Mouse (Mus musculus) cerebellum, adult (tissue): ENCODE measurements around the gene Gm10197.
"Not testable (repeated sequence)": the region's sequence is repeated elsewhere in the genome, so short reads cannot be mapped to it uniquely, and the experiment has no call there.

Source experiments
- ATAC-seq: cut with Nextera tagmentation; 2 replicates; pipeline ENCODE4 v1.9.2; 2017; ENCODE audit warnings: mild to moderate bottlenecking, moderate library complexity, mixed read lengths; ENCODE audit not compliant: insufficient number of reproducible peaks, low FRiP score, low TSS enrichment

The Gm10197 gene

GRCm38 (mm10) chr19:53394956-53395355 lies 23.4 kb upstream of the Gm10197 start:
- ATAC-seq: not testable (repeated sequence)

GRCm38 (mm10) chr19:53394552-53394951 lies 23.0 kb upstream of the Gm10197 start:
- no peak for ATAC-seq

GRCm38 (mm10) chr19:53393646-53394045 lies 22.1 kb upstream of the Gm10197 start:
- no peak for ATAC-seq

- ATAC-seq: no peak
Measured at GRCm38 (mm10) chr19:53392781-53393343, 21.3 kb upstream of the Gm10197 start.

GRCm38 (mm10) chr19:53391787-53392186 lies 20.2 kb upstream of the Gm10197 start:
- no peak for ATAC-seq

- no peak for ATAC-seq
Measured at GRCm38 (mm10) chr19:53391386-53391785, 19.8 kb upstream of the Gm10197 start.

- ATAC-seq: peak; percentile 95
Measured at GRCm38 (mm10) chr19:53390495-53391007, 19.0 kb upstream of the Gm10197 start, which contains the start of gene Smndc1. Smndc1 (minus strand) TSS chr19:53390578.

GRCm38 (mm10) chr19:53389851-53390431 lies 18.4 kb upstream of the Gm10197 start:
- ATAC-seq: peak; percentile 49

- ATAC-seq: no peak
Measured at GRCm38 (mm10) chr19:53389417-53389816, 17.9 kb upstream of the Gm10197 start.

- ATAC-seq: no peak
Measured at GRCm38 (mm10) chr19:53383336-53383735, 11.8 kb upstream of the Gm10197 start.

GRCm38 (mm10) chr19:53378421-53378820 lies 6.9 kb upstream of the Gm10197 start:
- ATAC-seq: no peak

GRCm38 (mm10) chr19:53377652-53378051 lies 6.1 kb upstream of the Gm10197 start:
- no peak for ATAC-seq

GRCm38 (mm10) chr19:53375816-53376215 lies 4.2 kb upstream of the Gm10197 start:
- no peak for ATAC-seq

- no peak for ATAC-seq
Measured at GRCm38 (mm10) chr19:53375299-53375698, 3.7 kb upstream of the Gm10197 start.

GRCm38 (mm10) chr19:53373570-53373969 lies 2.0 kb upstream of the Gm10197 start:
- ATAC-seq: no peak

- peak; percentile 36; the same call in 1 of the 2 replicates for ATAC-seq
Measured at GRCm38 (mm10) chr19:53370233-53370632, 1.3 kb downstream of the Gm10197 start.

GRCm38 (mm10) chr19:53369469-53370043 lies 2.0 kb downstream of the Gm10197 start:
- peak; percentile 22; the same call in 1 of the 2 replicates for ATAC-seq

- ATAC-seq: no peak
Measured at GRCm38 (mm10) chr19:53366881-53367280, 4.7 kb downstream of the Gm10197 start.

- ATAC-seq: no peak
Measured at GRCm38 (mm10) chr19:53366057-53366775, 5.3 kb downstream of the Gm10197 start.

GRCm38 (mm10) chr19:53364963-53365362 lies 6.6 kb downstream of the Gm10197 start:
- ATAC-seq: 0 out of 2 replicates have a peak, but pooled peaks have one; percentile 33

- no peak for ATAC-seq
Measured at GRCm38 (mm10) chr19:53364551-53364950, 7.0 kb downstream of the Gm10197 start.
